Mouse (Mus musculus): ENCODE measurements around the gene Timm8a2. TPM values are rescaled to one million over a fixed set of nuclear protein-coding genes. Genes with fewer than 3 reads are reported as not detected.

The Timm8a2 gene
- polyA plus RNA-seq, 1 experiment from 2014 or later: not detected

- Histone ChIP-seq H3K4me1 (peaks cover 16% of the 10 kb centered on the region), H3K27me3 (replicated peaks) (no peaks in the 10 kb centered on the region), H3K4me2 (no peak overlapping the region), H3K36me3 (peaks cover 25% of the 10 kb centered on the region), H3K27ac (replicated peaks) (no peak overlapping the region), H3K9ac (no peak overlapping the region), H3K4me3 (no peak overlapping the region), H3K9me3 (no peaks in the 10 kb centered on the region)
- ATAC-seq (ENCODE audit: extremely low read depth, insufficient number of reproducible peaks, low FRiP score, low TSS enrichment): no peak
- WGBS: 89% methylated on average over 17 of the region's 17 CpGs
Observed at GRCm38 (mm10) chr14:121994171-121994700, 40.2 kb upstream of the Timm8a2 start.

GRCm38 (mm10) chr14:121994846-121995556, 39.5 kb upstream of the Timm8a2 start:
- Histone ChIP-seq H3K27me3 (replicated peaks) (no peaks in the 10 kb centered on the region), H3K9ac (no peak overlapping the region), H3K36me3 (peaks cover 25% of the 10 kb centered on the region), H3K9me3 (no peaks in the 10 kb centered on the region), H3K4me1 (peaks cover 16% of the 10 kb centered on the region), H3K4me2 (no peak overlapping the region), H3K4me3 (no peak overlapping the region), H3K27ac (replicated peaks) (no peak overlapping the region)
- WGBS: 89% methylated on average over 7 of the region's 7 CpGs
- ATAC-seq (ENCODE audit: extremely low read depth, insufficient number of reproducible peaks, low FRiP score, low TSS enrichment): no peak

GRCm38 (mm10) chr14:121995557-121995870, 39.0 kb upstream of the Timm8a2 start:
- Histone ChIP-seq H3K4me2 (no peak overlapping the region), H3K9ac (no peak overlapping the region), H3K27ac (replicated peaks) (no peak overlapping the region), H3K9me3 (no peaks in the 10 kb centered on the region), H3K4me3 (no peak overlapping the region), H3K4me1 (peaks cover 21% of the 10 kb centered on the region), H3K27me3 (replicated peaks) (no peaks in the 10 kb centered on the region), H3K36me3 (peaks cover 25% of the 10 kb centered on the region)
- no peak for ATAC-seq (ENCODE audit: extremely low read depth, insufficient number of reproducible peaks, low FRiP score, low TSS enrichment)
- 61% methylated on average over 1 of the region's 1 CpGs for WGBS

- H3K4me1 ChIP-seq: peaks cover 21% of the 10 kb centered on the region
- H3K9ac ChIP-seq: no peak overlapping the region
- H3K4me2 ChIP-seq: no peak overlapping the region
- no peak overlapping the region for H3K4me3 ChIP-seq
- no peak overlapping the region for H3K27ac ChIP-seq (replicated peaks)
- 75% methylated on average over 8 of the region's 8 CpGs for WGBS
- peaks cover 29% of the 10 kb centered on the region for H3K36me3 ChIP-seq
- ATAC-seq (ENCODE audit: extremely low read depth, insufficient number of reproducible peaks, low FRiP score, low TSS enrichment): no peak
- H3K9me3 ChIP-seq: no peaks in the 10 kb centered on the region
- H3K27me3 ChIP-seq (replicated peaks): no peaks in the 10 kb centered on the region
Observed at GRCm38 (mm10) chr14:121996786-121997185, 37.7 kb upstream of the Timm8a2 start.

GRCm38 (mm10) chr14:121999455-121999854, 35.0 kb upstream of the Timm8a2 start:
- H3K9ac ChIP-seq: no peak overlapping the region
- H3K27ac ChIP-seq (replicated peaks): no peak overlapping the region
- H3K4me1 ChIP-seq: peaks cover 13% of the 10 kb centered on the region
- H3K9me3 ChIP-seq: no peaks in the 10 kb centered on the region
- H3K4me2 ChIP-seq: no peak overlapping the region
- WGBS: 86% methylated on average over 8 of the region's 8 CpGs
- no peak for ATAC-seq (ENCODE audit: extremely low read depth, insufficient number of reproducible peaks, low FRiP score, low TSS enrichment)
- H3K27me3 ChIP-seq (replicated peaks): no peaks in the 10 kb centered on the region
- H3K4me3 ChIP-seq: no peak overlapping the region
- peaks cover 24% of the 10 kb centered on the region for H3K36me3 ChIP-seq

GRCm38 (mm10) chr14:122000346-122001105, 33.9 kb upstream of the Timm8a2 start:
- no peak overlapping the region for H3K4me2 ChIP-seq
- WGBS: 87% methylated on average over 17 of the region's 17 CpGs
- H3K27ac ChIP-seq (replicated peaks): no peak overlapping the region
- peaks cover 13% of the 10 kb centered on the region for H3K36me3 ChIP-seq
- H3K4me1 ChIP-seq: peaks cover 13% of the 10 kb centered on the region
- no peak overlapping the region for H3K4me3 ChIP-seq
- H3K9ac ChIP-seq: no peak overlapping the region
- no peak for ATAC-seq (ENCODE audit: extremely low read depth, insufficient number of reproducible peaks, low FRiP score, low TSS enrichment)
- no peaks in the 10 kb centered on the region for H3K9me3 ChIP-seq
- no peaks in the 10 kb centered on the region for H3K27me3 ChIP-seq (replicated peaks)

- peaks cover 4% of the 10 kb centered on the region for H3K36me3 ChIP-seq
- H3K4me2 ChIP-seq: no peak overlapping the region
- ATAC-seq (ENCODE audit: extremely low read depth, insufficient number of reproducible peaks, low FRiP score, low TSS enrichment): no peak
Observed at GRCm38 (mm10) chr14:122002224-122002623, 32.2 kb upstream of the Timm8a2 start.

GRCm38 (mm10) chr14:122003812-122004211, 30.7 kb upstream of the Timm8a2 start:
- H3K27ac ChIP-seq (replicated peaks): no peak overlapping the region
- no peak overlapping the region for H3K4me3 ChIP-seq
- H3K9me3 ChIP-seq: no peaks in the 10 kb centered on the region
- H3K4me2 ChIP-seq: no peak overlapping the region
- no peak overlapping the region for H3K9ac ChIP-seq
- peaks cover 5% of the 10 kb centered on the region for H3K4me1 ChIP-seq
- no peak for ATAC-seq (ENCODE audit: extremely low read depth, insufficient number of reproducible peaks, low FRiP score, low TSS enrichment)
- peaks cover 9% of the 10 kb centered on the region for H3K36me3 ChIP-seq
- H3K27me3 ChIP-seq (replicated peaks): no peaks in the 10 kb centered on the region

More at GRCm38 (mm10) chr14:122002224-122002623, 32.2 kb upstream of the Timm8a2 start:
- Histone ChIP-seq H3K27ac (replicated peaks) (no peak overlapping the region), H3K9ac (no peak overlapping the region), H3K4me3 (no peak overlapping the region), H3K4me1 (peaks cover 5% of the 10 kb centered on the region), H3K9me3 (no peaks in the 10 kb centered on the region), H3K27me3 (replicated peaks) (no peaks in the 10 kb centered on the region)
- 67% methylated on average over 7 of the region's 7 CpGs for WGBS

- H3K27me3 ChIP-seq (replicated peaks): no peaks in the 10 kb centered on the region
- 88% methylated on average over 4 of the region's 4 CpGs for WGBS
Observed at GRCm38 (mm10) chr14:122008261-122008660, 26.2 kb upstream of the Timm8a2 start.

GRCm38 (mm10) chr14:122009502-122009901, 25.0 kb upstream of the Timm8a2 start:
- Histone ChIP-seq H3K4me2 (no peak overlapping the region), H3K9me3 (no peaks in the 10 kb centered on the region), H3K9ac (no peak overlapping the region), H3K27me3 (replicated peaks) (no peaks in the 10 kb centered on the region), H3K27ac (replicated peaks) (no peak overlapping the region), H3K4me3 (no peak overlapping the region), H3K36me3 (peaks cover 35% of the 10 kb centered on the region), H3K4me1 (peaks cover 12% of the 10 kb centered on the region)
- ATAC-seq (ENCODE audit: extremely low read depth, insufficient number of reproducible peaks, low FRiP score, low TSS enrichment): no peak
- WGBS: 83% methylated on average over 13 of the region's 13 CpGs

More at GRCm38 (mm10) chr14:122008261-122008660, 26.2 kb upstream of the Timm8a2 start:
- Histone ChIP-seq H3K4me2 (no peak overlapping the region), H3K4me1 (peaks cover 11% of the 10 kb centered on the region), H3K9ac (no peak overlapping the region), H3K36me3 (peaks cover 27% of the 10 kb centered on the region), H3K9me3 (no peaks in the 10 kb centered on the region), H3K4me3 (no peak overlapping the region), H3K27ac (replicated peaks) (no peak overlapping the region)
- no peak for ATAC-seq (ENCODE audit: extremely low read depth, insufficient number of reproducible peaks, low FRiP score, low TSS enrichment)

GRCm38 (mm10) chr14:122010301-122010700, 24.2 kb upstream of the Timm8a2 start:
- ATAC-seq (ENCODE audit: extremely low read depth, insufficient number of reproducible peaks, low FRiP score, low TSS enrichment): no peak
- 84% methylated on average over 7 of the region's 7 CpGs for WGBS

More at GRCm38 (mm10) chr14:122010301-122010700, 24.2 kb upstream of the Timm8a2 start:
- H3K4me3 ChIP-seq: no peak overlapping the region
- peaks cover 35% of the 10 kb centered on the region for H3K36me3 ChIP-seq
- H3K27ac ChIP-seq (replicated peaks): no peak overlapping the region
- H3K9ac ChIP-seq: no peak overlapping the region
- H3K4me1 ChIP-seq: peaks cover 20% of the 10 kb centered on the region
- no peak overlapping the region for H3K4me2 ChIP-seq
- no peaks in the 10 kb centered on the region for H3K27me3 ChIP-seq (replicated peaks)
- no peaks in the 10 kb centered on the region for H3K9me3 ChIP-seq

Measured in heart, embryonic 13.5 days (tissue).